Mouse (Mus musculus): ENCODE measurements around the gene Usp36. TPM values are rescaled to one million over a fixed set of nuclear protein-coding genes. Genes with fewer than 3 reads are reported as not detected.

Usp36 gene
- polyA plus RNA-seq, 1 experiment, result 26.7 TPM

GRCm38 (mm10) chr11:118233924-118234323 is 56.1 kb downstream of the Usp36 start:
- H3K27ac ChIP-seq (ENCODE audit: insufficient read depth, low read length), result no peak overlapping the region
- TF ChIP-seq CTCF (IDR thresholded peaks at IDR 0.05; ENCODE audit: extremely low read depth, insufficient read depth, low read length) (no peak), POLR2A (IDR thresholded peaks at IDR 0.05; ENCODE audit: extremely low read depth, insufficient read depth, low read length) (no peak)
- no peak overlapping the region for H3K4me3 ChIP-seq (ENCODE audit: insufficient read depth, low read length)
- H3K4me1 ChIP-seq (ENCODE audit: control insufficient read depth, insufficient read depth, low read length), result peaks cover 8% of the 10 kb centered on the region

- TF ChIP-seq POLR2A (IDR thresholded peaks at IDR 0.05; ENCODE audit: extremely low read depth, insufficient read depth, low read length) (no peak), CTCF (IDR thresholded peaks at IDR 0.05; ENCODE audit: extremely low read depth, insufficient read depth, low read length) (0 out of 2 replicates have a peak, but pooled peaks have one; percentile 26)
- Histone ChIP-seq H3K4me1 (ENCODE audit: control insufficient read depth, insufficient read depth, low read length) (peaks cover 8% of the 10 kb centered on the region), H3K4me3 (ENCODE audit: insufficient read depth, low read length) (no peak overlapping the region), H3K27ac (ENCODE audit: insufficient read depth, low read length) (no peak overlapping the region)
Measured at GRCm38 (mm10) chr11:118232314-118232831, 57.7 kb downstream of the Usp36 start.

GRCm38 (mm10) chr11:118229941-118230340 is 60.1 kb downstream of the Usp36 start:
- no peaks in the 10 kb centered on the region; the same call in none of the 2 replicates for H3K4me1 ChIP-seq (ENCODE audit: control insufficient read depth, insufficient read depth, low read length)
- no peak overlapping the region for H3K4me3 ChIP-seq (ENCODE audit: insufficient read depth, low read length)
- no peak for TF ChIP-seq CTCF (IDR thresholded peaks at IDR 0.05; ENCODE audit: extremely low read depth, insufficient read depth, low read length)
- TF ChIP-seq POLR2A (IDR thresholded peaks at IDR 0.05; ENCODE audit: extremely low read depth, insufficient read depth, low read length), result no peak
- no peak overlapping the region for H3K27ac ChIP-seq (ENCODE audit: insufficient read depth, low read length)

GRCm38 (mm10) chr11:118227650-118228049 is 62.4 kb downstream of the Usp36 start:
- Histone ChIP-seq H3K4me3 (ENCODE audit: insufficient read depth, low read length) (no peak overlapping the region), H3K27ac (ENCODE audit: insufficient read depth, low read length) (no peak overlapping the region), H3K4me1 (ENCODE audit: control insufficient read depth, insufficient read depth, low read length) (no peaks in the 10 kb centered on the region; the same call in 1 of the 2 replicates)
- no peak for TF ChIP-seq CTCF (IDR thresholded peaks at IDR 0.05; ENCODE audit: extremely low read depth, insufficient read depth, low read length)
- no peak for TF ChIP-seq POLR2A (IDR thresholded peaks at IDR 0.05; ENCODE audit: extremely low read depth, insufficient read depth, low read length)

- TF ChIP-seq CTCF (IDR thresholded peaks at IDR 0.05; ENCODE audit: extremely low read depth, insufficient read depth, low read length) (no peak), POLR2A (IDR thresholded peaks at IDR 0.05; ENCODE audit: extremely low read depth, insufficient read depth, low read length) (no peak)
- Histone ChIP-seq H3K4me1 (ENCODE audit: control insufficient read depth, insufficient read depth, low read length) (peaks cover 1% of the 10 kb centered on the region; the same call in 1 of the 2 replicates), H3K27ac (ENCODE audit: insufficient read depth, low read length) (no peak overlapping the region), H3K4me3 (ENCODE audit: insufficient read depth, low read length) (no peak overlapping the region)
Measured at GRCm38 (mm10) chr11:118226850-118227249, 63.2 kb downstream of the Usp36 start.

GRCm38 (mm10) chr11:118225862-118226261 is 64.2 kb downstream of the Usp36 start:
- no peak overlapping the region for H3K27ac ChIP-seq (ENCODE audit: insufficient read depth, low read length)
- H3K4me3 ChIP-seq (ENCODE audit: insufficient read depth, low read length), result no peak overlapping the region

GRCm38 (mm10) chr11:118225056-118225836 is 64.8 kb downstream of the Usp36 start:
- no peak overlapping the region for H3K4me3 ChIP-seq (ENCODE audit: insufficient read depth, low read length)
- H3K27ac ChIP-seq (ENCODE audit: insufficient read depth, low read length), result no peak overlapping the region
- peaks cover 1% of the 10 kb centered on the region for H3K4me1 ChIP-seq (ENCODE audit: control insufficient read depth, insufficient read depth, low read length)
- TF ChIP-seq CTCF (IDR thresholded peaks at IDR 0.05; ENCODE audit: extremely low read depth, insufficient read depth, low read length) (no peak), POLR2A (IDR thresholded peaks at IDR 0.05; ENCODE audit: extremely low read depth, insufficient read depth, low read length) (no peak)

More at GRCm38 (mm10) chr11:118225862-118226261, 64.2 kb downstream of the Usp36 start:
- H3K4me1 ChIP-seq (ENCODE audit: control insufficient read depth, insufficient read depth, low read length), result peaks cover 1% of the 10 kb centered on the region; the same call in 1 of the 2 replicates
- TF ChIP-seq POLR2A (IDR thresholded peaks at IDR 0.05; ENCODE audit: extremely low read depth, insufficient read depth, low read length) (no peak), CTCF (IDR thresholded peaks at IDR 0.05; ENCODE audit: extremely low read depth, insufficient read depth, low read length) (no peak)

GRCm38 (mm10) chr11:118223416-118224067 is 66.5 kb downstream of the Usp36 start:
- H3K4me3 ChIP-seq (ENCODE audit: insufficient read depth, low read length), result no peak overlapping the region
- peaks cover 1% of the 10 kb centered on the region for H3K4me1 ChIP-seq (ENCODE audit: control insufficient read depth, insufficient read depth, low read length)
- no peak overlapping the region for H3K27ac ChIP-seq (ENCODE audit: insufficient read depth, low read length)
- no peak for TF ChIP-seq POLR2A (IDR thresholded peaks at IDR 0.05; ENCODE audit: extremely low read depth, insufficient read depth, low read length)
- no peak for TF ChIP-seq CTCF (IDR thresholded peaks at IDR 0.05; ENCODE audit: extremely low read depth, insufficient read depth, low read length)

- H3K4me1 ChIP-seq (ENCODE audit: control insufficient read depth, insufficient read depth, low read length), result peaks cover 1% of the 10 kb centered on the region
- H3K27ac ChIP-seq (ENCODE audit: insufficient read depth, low read length), result no peak overlapping the region
- no peak overlapping the region for H3K4me3 ChIP-seq (ENCODE audit: insufficient read depth, low read length)
- TF ChIP-seq POLR2A (IDR thresholded peaks at IDR 0.05; ENCODE audit: extremely low read depth, insufficient read depth, low read length) (no peak), CTCF (IDR thresholded peaks at IDR 0.05; ENCODE audit: extremely low read depth, insufficient read depth, low read length) (no peak)
Measured at GRCm38 (mm10) chr11:118222917-118223316, 67.1 kb downstream of the Usp36 start.

Data from cortical plate, adult 2 months (tissue).